Mouse (Mus musculus) right cerebral cortex, adult 18-20 months (tissue): ENCODE data around the gene Dvl2.
"Not testable (repeated sequence)": the region's sequence is repeated elsewhere in the genome, so short reads cannot be mapped to it uniquely, and the experiment has no call there.

Experiments
- DNase-seq: peaks from one replicate; pipeline ENCODE4 v3.0.0; 2022; ENCODE audit warnings: mixed read lengths

Dvl2 gene

GRCm38 (mm10) chr11:70010961-70011360 is 10.6 kb downstream of the Dvl2 start:
- no peak for DNase-seq

- no peak for DNase-seq
Measured at GRCm38 (mm10) chr11:70012931-70013330, 12.5 kb downstream of the Dvl2 start.

- DNase-seq = no peak
Measured at GRCm38 (mm10) chr11:70013408-70013807, 13.0 kb downstream of the Dvl2 start.

GRCm38 (mm10) chr11:70014051-70014450 is 13.7 kb downstream of the Dvl2 start:
- no peak for DNase-seq

- peak; percentile 91 for DNase-seq
Measured at GRCm38 (mm10) chr11:70014880-70015558, 14.6 kb downstream of the Dvl2 start, which contains the start of gene Acadvl. Gene Acadvl, minus strand, starts transcription at chr11:70015411.

GRCm38 (mm10) chr11:70015677-70016076 is 15.3 kb downstream of the Dvl2 start:
- DNase-seq = no peak

GRCm38 (mm10) chr11:70016177-70016576 is 15.8 kb downstream of the Dvl2 start:
- not testable (repeated sequence) for DNase-seq

GRCm38 (mm10) chr11:70016669-70017068 is 16.3 kb downstream of the Dvl2 start, which contains the start of gene Dlg4:
Gene Dlg4, plus strand, starts transcription at chr11:70016942.
- no peak for DNase-seq

- no peak for DNase-seq
Measured at GRCm38 (mm10) chr11:70017199-70017767, 16.9 kb downstream of the Dvl2 start.

GRCm38 (mm10) chr11:70018131-70018990 is 18.0 kb downstream of the Dvl2 start:
- DNase-seq = peak; percentile 78

- no peak for DNase-seq
Measured at GRCm38 (mm10) chr11:70019495-70020021, 19.2 kb downstream of the Dvl2 start.

- no peak for DNase-seq
Measured at GRCm38 (mm10) chr11:70020022-70020631, 19.7 kb downstream of the Dvl2 start.

GRCm38 (mm10) chr11:70020731-70021263 is 20.4 kb downstream of the Dvl2 start:
- peak; percentile 86 for DNase-seq

GRCm38 (mm10) chr11:70021264-70022132 is 21.1 kb downstream of the Dvl2 start:
- peak; percentile 97 for DNase-seq

- DNase-seq = peak; percentile 39
Measured at GRCm38 (mm10) chr11:70023481-70024150, 23.2 kb downstream of the Dvl2 start.

- no peak for DNase-seq
Measured at GRCm38 (mm10) chr11:70024151-70024514, 23.7 kb downstream of the Dvl2 start.

- peak; percentile 29 for DNase-seq
Measured at GRCm38 (mm10) chr11:70026689-70027088, 26.3 kb downstream of the Dvl2 start.

GRCm38 (mm10) chr11:70027397-70027796 is 27.0 kb downstream of the Dvl2 start:
- DNase-seq = peak; percentile 60

GRCm38 (mm10) chr11:70028401-70029129 is 28.2 kb downstream of the Dvl2 start:
- no peak for DNase-seq

- peak; percentile 92 for DNase-seq
Measured at GRCm38 (mm10) chr11:70029130-70029801, 28.9 kb downstream of the Dvl2 start.
